Mouse (Mus musculus): ENCODE data around the gene Nfil3.

GRCm38 (mm10) chr13:52947545-52947944, 33.3 kb downstream of the Nfil3 start:
- TF ChIP-seq ZNF384 (IDR thresholded peaks at IDR 0.05; ENCODE audit: low read depth, low read length) = no peak
- no peak for TF ChIP-seq JUND (IDR thresholded peaks at IDR 0.05; ENCODE audit: low read depth, low read length)
- TF ChIP-seq TAL1 (IDR thresholded peaks at IDR 0.05; ENCODE audit: low read length) = no peak
- no peak for TF ChIP-seq CTCF (IDR thresholded peaks at IDR 0.05 in 2 of 3, conservative IDR thresholded peaks at IDR 0.05 in 1 of 3; ENCODE audit: control insufficient read depth in 1 of 3, insufficient read depth in 1 of 3, low read depth in 2 of 3, low read length in 3 of 3, poor library complexity in 1 of 3, severe bottlenecking in 1 of 3)
